Mouse (Mus musculus) 3134 (cell line): Measurements from ENCODE around the gene Tmem239.

Source experiments
- DNase-seq: peaks from one replicate; pipeline ENCODE4 v3.0.0-alpha.2; 2011; ENCODE audit warnings: low spot score; ENCODE audit not compliant: insufficient read length; ENCODE audit errors: extremely low read depth

Tmem239 gene

DNA sequence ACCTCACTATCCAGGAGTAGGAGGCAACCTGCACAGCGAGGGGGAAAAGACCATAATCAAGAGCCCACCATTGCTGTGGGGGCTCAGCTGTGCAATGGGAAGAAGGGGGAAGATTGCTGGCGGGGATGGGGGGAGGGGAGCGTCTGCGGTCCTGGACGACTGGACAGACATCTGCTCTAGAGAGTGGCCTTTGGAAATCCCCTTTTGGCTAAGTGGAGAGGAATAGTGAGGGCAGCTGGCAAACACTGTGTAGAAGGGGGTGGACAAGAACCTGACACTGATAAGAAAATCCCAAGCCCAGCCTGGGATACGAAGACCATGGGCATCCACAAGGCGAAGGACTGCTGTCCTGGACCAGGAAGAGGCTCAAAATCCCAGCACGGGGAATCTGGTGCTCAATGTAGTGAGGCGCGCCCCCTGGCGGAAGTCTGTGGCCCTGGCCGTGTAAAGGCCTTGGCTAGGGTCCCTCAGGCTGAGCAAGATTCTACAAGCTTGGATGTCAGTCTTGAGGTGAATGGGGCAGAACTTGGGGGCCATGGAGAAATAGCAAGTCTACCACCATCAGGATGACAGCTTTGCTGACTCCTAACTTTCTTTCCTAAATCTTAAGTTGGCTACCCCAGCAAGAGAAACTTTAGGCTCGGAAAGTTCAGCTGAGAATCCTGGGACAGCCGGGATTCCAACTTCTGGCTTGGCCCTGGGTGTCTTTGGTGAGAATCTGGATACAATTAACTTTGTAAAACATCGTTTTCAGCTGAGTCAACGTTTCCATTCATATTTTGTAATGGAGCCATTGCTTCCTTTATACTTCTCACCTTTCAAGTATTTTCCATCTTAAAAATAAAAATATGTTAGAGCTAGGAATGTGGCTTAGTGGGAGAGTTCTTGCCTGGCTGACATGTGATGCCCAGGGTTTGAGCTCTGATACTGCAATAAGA lies 5.5 kb downstream of the Tmem239 start:
- peak; percentile 63 for DNase-seq

DNA sequence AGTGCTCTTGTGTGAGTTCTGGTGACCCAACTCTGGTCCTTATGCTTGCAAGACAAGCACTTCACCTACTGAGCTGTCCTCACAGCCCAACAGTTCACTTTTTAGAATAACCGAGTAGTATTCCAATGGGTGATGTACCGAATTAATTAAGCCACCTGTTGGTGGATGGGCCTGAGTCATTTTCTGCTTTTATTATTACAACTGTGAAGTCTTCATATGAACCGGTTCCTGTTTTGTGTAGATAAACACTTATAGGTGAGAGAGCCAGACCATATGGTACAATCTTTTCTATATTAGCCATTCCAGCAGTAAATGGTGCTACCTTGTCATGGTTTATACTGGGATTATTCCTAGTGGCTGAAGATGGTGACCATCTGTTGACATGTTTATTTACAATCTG lies 6.5 kb downstream of the Tmem239 start:
- no peak for DNase-seq

GRCm38 (mm10) chr2:130414094-130414856 lies 8.0 kb downstream of the Tmem239 start:
- no peak for DNase-seq

DNA sequence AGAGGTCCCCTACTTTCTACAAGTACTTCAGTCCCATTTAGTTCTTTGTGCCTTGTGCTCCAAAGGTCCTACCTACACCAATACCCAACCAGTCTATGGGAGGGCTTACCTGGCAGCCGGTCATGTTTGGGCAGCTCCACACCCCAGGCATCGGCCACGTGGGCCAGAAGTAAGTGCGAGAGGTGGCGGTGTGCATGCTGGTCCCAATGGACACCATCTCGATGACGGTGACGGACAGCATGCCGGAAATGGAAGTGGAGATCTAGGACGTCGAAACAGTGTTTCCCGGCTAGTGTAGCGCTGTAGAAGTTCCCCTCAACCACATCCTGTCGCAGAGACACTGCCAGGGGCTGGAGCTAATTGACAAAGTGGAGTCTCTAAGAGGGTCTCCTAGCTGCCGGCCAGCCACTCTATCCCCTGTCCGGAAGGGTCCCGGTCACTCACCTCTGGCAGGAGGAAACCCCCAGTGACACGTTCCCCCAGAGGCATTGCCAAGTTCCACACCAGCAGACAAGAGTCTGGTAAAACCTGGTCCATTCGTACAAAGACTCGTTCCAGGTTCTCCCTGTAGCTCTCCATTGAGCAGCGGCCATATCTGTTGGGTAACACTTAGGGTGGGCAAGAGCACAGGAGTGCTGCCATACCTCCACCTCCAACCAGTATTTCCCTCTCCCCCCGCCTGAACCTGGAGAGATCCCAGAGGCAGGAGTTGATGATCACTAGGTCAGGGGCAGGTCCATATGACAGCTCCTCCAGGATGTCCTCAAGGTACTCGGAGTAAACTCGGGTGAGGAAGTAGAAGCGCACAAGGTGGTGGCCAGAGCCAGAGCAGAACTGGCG lies 15.7 kb downstream of the Tmem239 start:
- no peak for DNase-seq

DNA sequence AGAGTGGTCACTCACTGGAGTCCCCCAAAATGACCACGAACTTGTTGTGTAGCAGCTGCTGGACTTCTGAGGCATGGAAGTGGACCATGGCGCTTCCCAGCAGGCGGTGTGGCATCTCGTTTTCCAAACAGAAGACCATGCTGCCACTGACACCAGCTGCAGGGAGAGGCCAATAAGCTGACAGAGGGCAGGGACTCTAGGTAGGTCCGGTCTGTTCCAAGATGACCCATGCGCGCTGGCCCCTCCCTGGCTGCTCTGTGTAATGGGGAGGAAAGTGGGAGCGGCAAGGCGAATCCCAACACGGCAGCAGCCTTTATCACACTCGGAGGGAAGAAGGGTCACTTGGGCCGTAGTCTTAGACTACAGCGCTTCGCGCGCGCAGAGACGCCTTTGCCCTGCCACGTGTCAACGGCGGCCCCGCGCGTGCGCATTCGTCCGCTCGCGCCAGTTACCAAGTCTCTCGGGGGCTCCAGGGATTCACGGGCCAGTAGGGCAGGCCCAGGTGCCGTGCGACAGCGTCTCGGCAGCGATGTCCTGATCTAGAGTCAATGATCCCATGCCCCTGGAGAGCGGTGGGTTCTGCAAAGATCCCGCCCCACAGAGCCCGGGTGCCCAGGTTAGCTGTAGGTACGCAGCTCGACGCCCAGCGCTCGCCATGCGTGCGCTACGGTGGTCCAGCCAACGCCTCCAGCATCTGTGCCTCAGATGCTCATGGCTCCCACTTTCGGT lies 17.3 kb downstream of the Tmem239 start:
- DNase-seq: no peak

GRCm38 (mm10) chr2:130424126-130424853 lies 18.0 kb downstream of the Tmem239 start, which contains the start of the genes Vps16 and Pced1a:
Gene Vps16 (plus strand): TSS chr2:130424339.
Gene Pced1a (minus strand): TSS chr2:130424701.
- peak; percentile 91 for DNase-seq

- no peak for DNase-seq
These were observed 18.8 kb downstream of the Tmem239 start for GRCm38 (mm10) chr2:130425112-130425511.

- DNase-seq: no peak
These were observed 23.6 kb downstream of the Tmem239 start for GRCm38 (mm10) chr2:130429851-130430250.

DNA sequence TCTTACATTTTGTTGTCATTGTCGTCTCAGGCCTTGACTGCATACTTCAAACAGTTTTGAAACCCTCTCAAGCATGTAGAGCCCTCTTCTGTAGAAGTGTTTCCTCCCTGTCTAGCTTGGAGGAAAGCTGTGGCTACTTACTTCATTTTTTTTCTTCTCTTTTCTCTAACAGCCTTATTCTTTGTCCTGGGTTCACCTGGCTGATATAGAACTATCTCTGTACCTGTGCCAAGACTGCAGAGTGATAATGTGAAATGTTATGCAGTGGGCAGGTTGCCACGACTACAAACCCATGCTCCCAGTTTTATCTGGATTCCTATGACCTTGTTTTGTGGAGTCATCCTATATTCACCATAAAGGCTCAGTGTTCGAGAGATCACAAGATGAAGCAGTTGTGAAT lies 24.2 kb downstream of the Tmem239 start:
- no peak for DNase-seq

GRCm38 (mm10) chr2:130432157-130432556 lies 25.9 kb downstream of the Tmem239 start:
- DNase-seq: no peak

GRCm38 (mm10) chr2:130433152-130433551 lies 26.9 kb downstream of the Tmem239 start:
- no peak for DNase-seq

GRCm38 (mm10) chr2:130436769-130437168 lies 30.5 kb downstream of the Tmem239 start:
- no peak for DNase-seq

DNA sequence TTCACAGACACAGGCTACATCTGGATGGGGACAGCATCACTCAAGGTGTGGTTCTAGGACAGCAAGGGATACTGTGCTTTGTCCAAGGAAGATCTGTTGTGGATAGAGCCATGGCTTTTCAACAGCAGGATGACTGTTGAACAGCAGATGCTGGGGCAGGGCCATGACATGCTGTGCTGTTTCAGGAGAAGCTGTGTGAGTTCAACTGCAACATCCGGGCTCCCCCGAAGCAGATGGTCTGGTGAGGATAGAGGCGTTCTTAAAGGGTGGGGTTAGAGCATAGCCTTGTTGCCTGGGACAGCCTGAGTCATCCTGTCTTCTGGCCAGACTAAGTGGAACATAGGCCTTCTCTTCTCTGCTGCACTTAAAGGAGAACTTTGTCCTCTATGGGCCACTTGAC lies 32.6 kb downstream of the Tmem239 start:
- no peak for DNase-seq

DNA sequence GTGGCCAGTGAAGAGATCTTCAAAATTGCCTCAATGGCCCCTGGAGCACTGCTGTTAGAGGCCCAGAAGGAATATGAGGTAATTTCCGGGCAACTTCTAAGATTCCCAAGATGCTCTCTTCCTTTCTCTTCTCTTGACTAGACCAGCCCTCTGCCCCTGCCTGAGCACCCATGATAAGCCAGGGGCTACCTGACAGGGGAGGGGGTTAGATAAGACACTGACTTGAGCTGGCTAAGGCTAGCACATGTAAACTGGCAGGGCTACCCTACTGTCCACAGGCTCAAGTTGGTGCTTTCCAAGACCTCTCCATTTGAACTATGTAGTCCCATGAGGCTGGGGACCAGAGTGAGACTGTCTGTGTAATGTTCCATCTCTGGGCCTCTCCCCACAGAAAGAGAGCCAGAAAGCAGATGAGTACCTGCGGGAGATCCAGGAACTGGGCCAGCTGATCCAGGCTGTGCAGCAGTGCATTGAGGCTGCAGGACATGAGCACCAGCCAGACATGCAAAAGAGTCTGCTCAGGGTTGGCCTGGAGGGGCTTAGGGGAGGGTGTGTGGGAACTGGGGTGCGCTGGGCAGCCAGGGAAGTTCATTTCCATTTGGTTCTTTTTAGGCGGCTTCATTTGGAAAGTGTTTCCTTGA lies 33.7 kb downstream of the Tmem239 start:
- no peak for DNase-seq

- DNase-seq: no peak
These were observed 35.9 kb downstream of the Tmem239 start for GRCm38 (mm10) chr2:130442162-130442561.

- no peak for DNase-seq
These were observed 42.2 kb downstream of the Tmem239 start for GRCm38 (mm10) chr2:130448449-130448848.

- no peak for DNase-seq
These were observed 42.9 kb downstream of the Tmem239 start for GRCm38 (mm10) chr2:130449021-130449793.

GRCm38 (mm10) chr2:130449794-130450433 lies 43.6 kb downstream of the Tmem239 start, which contains the start of gene Ptpra:
Gene Ptpra (plus strand): TSS chr2:130450278.
- DNase-seq: peak; percentile 89
